Mouse (Mus musculus): ENCODE measurements around the gene Erc1.

- TF ChIP-seq POLR2A (IDR thresholded peaks at IDR 0.05; ENCODE audit: borderline replicate concordance, extremely low read depth, low read depth, low read length) (no peak), CTCF (IDR thresholded peaks at IDR 0.05; ENCODE audit: insufficient read depth, low read length) (no peak)
These were observed 277.2 kb downstream of the Erc1 start for GRCm38 (mm10) chr6:119570797-119571196.

Data from lung, adult 2 months (tissue).